8 mouse cellular contexts compared by ENCODE assay signal in genomic region chr9:118592585-118593249, GRCm38 (mm10). TPM values are rescaled to one million over a fixed set of nuclear protein-coding genes. Genes with fewer than 3 reads are reported as not detected.
DNase-seq lines count a peak whose midpoint lies in the region; ATAC-seq and TF ChIP-seq lines count a peak whose summit lies in the region.

No protein-coding gene starts in this region.

- H3K27ac ChIP-seq in heart, embryonic 10.5 days = peak overlapping the region; percentile 42
- H3K27ac ChIP-seq in kidney, postnatal 0 days = 0 out of 2 replicates have a peak overlapping the region, but pooled peaks have one; percentile 14
- no peak overlapping the region for H3K27ac ChIP-seq in lung, postnatal 0 days (ENCODE audit: low read length)

- no peak for TF ChIP-seq CTCF in kidney, postnatal 0 days (IDR thresholded peaks at IDR 0.05; ENCODE audit: low read depth)
- no peak for TF ChIP-seq CTCF in lung, postnatal 0 days (IDR thresholded peaks at IDR 0.05)

- H3K4me1 ChIP-seq in heart, embryonic 10.5 days = peaks cover 58% of the 10 kb centered on the region
- no peaks in the 10 kb centered on the region; the same call in 1 of the 2 replicates for H3K4me1 ChIP-seq in kidney, postnatal 0 days (replicated peaks; ENCODE audit: insufficient read depth, low read length)
- no peaks in the 10 kb centered on the region for H3K4me1 ChIP-seq in lung, postnatal 0 days (ENCODE audit: insufficient read depth, low read depth, low read length)

- no peaks in the 10 kb centered on the region for H3K9me3 ChIP-seq in heart, embryonic 10.5 days
- no peaks in the 10 kb centered on the region for H3K9me3 ChIP-seq in kidney, postnatal 0 days (replicated peaks; ENCODE audit: low read length)
- no peaks in the 10 kb centered on the region for H3K9me3 ChIP-seq in lung, postnatal 0 days (ENCODE audit: low read length)

- peak overlapping the region; percentile 9; the same call in 1 of the 2 replicates for H3K4me2 ChIP-seq in kidney, postnatal 0 days (ENCODE audit: low read length)
- H3K4me2 ChIP-seq in lung, postnatal 0 days (replicated peaks; ENCODE audit: low read depth, low read length) = no peak overlapping the region

- peaks cover 12% of the 10 kb centered on the region for H3K27me3 ChIP-seq in heart, embryonic 10.5 days (ENCODE audit: insufficient read depth, poor library complexity, severe bottlenecking)
- no peaks in the 10 kb centered on the region for H3K27me3 ChIP-seq in kidney, postnatal 0 days (ENCODE audit: insufficient read depth, low read length)
- H3K27me3 ChIP-seq in lung, postnatal 0 days (replicated peaks; ENCODE audit: insufficient read depth, low read length) = no peaks in the 10 kb centered on the region

- no peaks in the 10 kb centered on the region for H3K36me3 ChIP-seq in heart, embryonic 10.5 days
- H3K36me3 ChIP-seq in kidney, postnatal 0 days (ENCODE audit: insufficient read depth, low read length) = no peaks in the 10 kb centered on the region
- no peaks in the 10 kb centered on the region for H3K36me3 ChIP-seq in lung, postnatal 0 days (ENCODE audit: insufficient read depth, low read length)

- WGBS in heart, embryonic 10.5 days = 23% methylated on average over 13 of the region's 13 CpGs
- 29% methylated on average over 13 of the region's 13 CpGs for WGBS in kidney, postnatal 0 days
- WGBS in lung, postnatal 0 days = 33% methylated on average over 13 of the region's 13 CpGs

- TF ChIP-seq EP300 in lung, postnatal 0 days (IDR thresholded peaks at IDR 0.05) = no peak

- ATAC-seq in kidney, postnatal 0 days (replicated peaks; ENCODE audit: low FRiP score, low read depth) = peak; percentile 74
- ATAC-seq in lung, postnatal 0 days = peak; percentile 79

- DNase-seq in heart, embryonic 10.5 days (ENCODE audit: low spot score) = peak; percentile 76
- no peak for DNase-seq in heart, adult 18-20 months
- DNase-seq in embryo, embryonic 10 days (ENCODE audit: low spot score) = peak; percentile 86
- peak; percentile 64 for DNase-seq in kidney, postnatal 0 days (ENCODE audit: low spot score)
- peak; percentile 53 for DNase-seq in lung, postnatal 0 days (ENCODE audit: low spot score)
- DNase-seq in frontal cortex, postnatal 10 days (ENCODE audit: low spot score in 2 of 2) = no peak
- DNase-seq in layer of hippocampus, postnatal 25 days (ENCODE audit: extremely low spot score in 1 of 2, low spot score in 1 of 2) = no peak
- no peak for DNase-seq in urinary bladder, postnatal 36 days (ENCODE audit: low spot score in 2 of 2)

- H3K9ac ChIP-seq in kidney, postnatal 0 days (ENCODE audit: low read depth, low read length) = no peak overlapping the region
- no peak overlapping the region for H3K9ac ChIP-seq in lung, postnatal 0 days (replicated peaks; ENCODE audit: low read depth)

- no peak overlapping the region; the same call in 1 of the 2 replicates for H3K4me3 ChIP-seq in heart, embryonic 10.5 days
- no peak overlapping the region for H3K4me3 ChIP-seq in kidney, postnatal 0 days (replicated peaks; ENCODE audit: low read depth, low read length)
- no peak overlapping the region for H3K4me3 ChIP-seq in lung, postnatal 0 days (ENCODE audit: low read depth, low read length)

RNA-seq across cellular contexts. Expression of gene Itga9, which starts 13.8 kb away (rescaled TPM):
- 8.3 and 8.9 TPM in 2 replicates for polyA plus RNA-seq in heart, embryonic 10.5 days (2016; fragmentation: Nextera tagmentation; extraction: Ambion mirVana)
- total RNA-seq in heart, adult 18-20 months (2021) = 10 to 100 TPM; 35.0 to 36.2 TPM
- polyA plus RNA-seq in kidney, postnatal 0 days (2015; fragmentation: Nextera tagmentation; extraction: Ambion mirVana) = 21.4 and 23.2 TPM in 2 replicates
- polyA plus RNA-seq in lung, postnatal 0 days (2015; fragmentation: Nextera tagmentation; extraction: Ambion mirVana) = 22.0 and 24.2 TPM in 2 replicates
- total RNA-seq in layer of hippocampus, postnatal 25 days (2021) = 1 to 10 TPM; 4.9 to 5.6 TPM

Comparison
In these comparisons a context has a peak if more than half of its experiments do, and no peak if none do; other contexts are left out.
1. DNase-seq: peak in heart, embryonic 10.5 days (single experiment), embryo, embryonic 10 days (single experiment), kidney, postnatal 0 days (single experiment) and lung, postnatal 0 days (single experiment); none in heart, adult 18-20 months (0 of 2), frontal cortex, postnatal 10 days (0 of 2), layer of hippocampus, postnatal 25 days (0 of 2) and urinary bladder, postnatal 36 days (0 of 2).